Mouse (Mus musculus) CH12.LX (cell line): ENCODE results near the gene Phf14.

Experiments used
- CHD2 ChIP-seq: IDR thresholded peaks from 2 replicates; pipeline ENCODE4 v1.6.1; 2011; ENCODE audit warnings: low read length, improper control_type of control experiment
- EP300 ChIP-seq: IDR thresholded peaks from 2 replicates; pipeline ENCODE4 v1.6.1; 2011; ENCODE audit warnings: low read length, improper control_type of control experiment
- POLR2A ChIP-seq: IDR thresholded peaks from 2 replicates; pipeline ENCODE4 v1.6.1; 2011; ENCODE audit warnings: low read depth, mild to moderate bottlenecking, improper control_type of control experiment, low read length
- SIN3A ChIP-seq: IDR thresholded peaks from 2 replicates; pipeline ENCODE4 v1.6.1; 2012; ENCODE audit warnings: low read length, improper control_type of control experiment, inconsistent platforms

- TF ChIP-seq EP300 = no peak
- TF ChIP-seq POLR2A = no peak
- no peak for TF ChIP-seq SIN3A
- no peak for TF ChIP-seq CHD2
These were observed 161.7 kb downstream of the Phf14 start for GRCm38 (mm10) chr6:12069357-12069756.
